ENCODE assay signal across 8 mouse cellular contexts in the genomic region with DNA sequence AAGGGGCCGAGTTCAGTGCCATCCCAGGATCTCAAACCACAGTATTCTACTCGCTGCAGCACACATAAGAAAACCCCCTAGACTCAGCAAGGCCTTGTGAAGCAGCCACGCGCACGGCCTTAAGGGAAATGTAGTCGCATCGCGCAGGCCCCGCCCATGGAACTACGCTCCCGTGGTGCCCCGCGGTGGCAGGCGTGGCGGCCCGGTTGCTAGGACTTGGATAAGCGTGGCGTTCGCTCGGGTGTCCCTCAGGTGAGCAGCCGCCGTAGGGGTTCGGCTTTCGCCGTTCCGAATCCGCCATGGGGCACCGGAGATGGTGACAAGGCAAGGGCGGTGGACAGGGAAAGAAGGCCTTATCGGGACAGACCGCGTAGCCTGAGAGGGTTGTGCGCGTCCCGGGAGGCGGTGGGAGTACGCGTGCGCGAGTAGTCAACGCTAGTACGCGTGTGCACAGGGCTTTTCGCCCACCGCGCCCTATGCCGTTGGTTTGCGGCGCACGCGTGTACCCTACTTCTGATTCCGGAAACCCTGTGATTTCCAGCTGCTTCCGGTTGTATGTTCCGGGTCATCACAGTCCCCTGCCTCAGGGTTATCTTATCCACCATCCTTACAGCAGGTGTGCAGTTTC. TPM values are rescaled to one million over a fixed set of nuclear protein-coding genes. Genes with fewer than 3 reads are reported as not detected.
DNase-seq lines count a peak whose midpoint lies in the region; ATAC-seq and TF ChIP-seq lines count a peak whose summit lies in the region.

A gene (plus strand): TSS at position 175 of the 628 bp plus-strand sequence.
A gene (plus strand): TSS at position 183 of the 628 bp plus-strand sequence.

- H3K36me3 ChIP-seq in heart, embryonic 12.5 days: peaks cover 19% of the 10 kb centered on the region
- peaks cover 17% of the 10 kb centered on the region; the same call in 1 of the 2 replicates for H3K36me3 ChIP-seq in kidney, postnatal 0 days (ENCODE audit: insufficient read depth, low read length)
- H3K36me3 ChIP-seq in liver, embryonic 11.5 days (ENCODE audit: control insufficient read depth, insufficient read depth, low read length): peaks cover 22% of the 10 kb centered on the region
- peaks cover 20% of the 10 kb centered on the region; the same call in 1 of the 2 replicates for H3K36me3 ChIP-seq in stomach, embryonic 14.5 days (ENCODE audit: control insufficient read depth, insufficient read depth, low read length)

- DNase-seq in B cell, adult 2 months: peak; percentile 97 to 98
- peak; percentile 98 for DNase-seq in brain, adult 2 months (ENCODE audit: low read depth, low spot score)
- peak; percentile 97 for DNase-seq in kidney, postnatal 0 days (ENCODE audit: low spot score)
- DNase-seq in liver, embryonic 11.5 days (ENCODE audit: low spot score): peak; percentile 98
- DNase-seq in naive thymus-derived CD4-positive, alpha-beta T cell, adult 2 months (ENCODE audit: low read depth): peak; percentile 98

- peaks cover 23% of the 10 kb centered on the region for H3K4me1 ChIP-seq in heart, embryonic 12.5 days (replicated peaks)
- peaks cover 9% of the 10 kb centered on the region; the same call in 1 of the 2 replicates for H3K4me1 ChIP-seq in kidney, postnatal 0 days (replicated peaks; ENCODE audit: insufficient read depth, low read length)
- peaks cover 40% of the 10 kb centered on the region for H3K4me1 ChIP-seq in liver, embryonic 11.5 days (replicated peaks; ENCODE audit: control insufficient read depth, insufficient read depth, low read length)
- peaks cover 11% of the 10 kb centered on the region for H3K4me1 ChIP-seq in stomach, embryonic 14.5 days (ENCODE audit: control insufficient read depth, insufficient read depth, low read length)

- under 1% methylated on average over 54 of the region's 54 CpGs for WGBS in heart, embryonic 12.5 days
- 2% methylated on average over 53 of the region's 54 CpGs for WGBS in kidney, postnatal 0 days
- under 1% methylated on average over 54 of the region's 54 CpGs for WGBS in liver, embryonic 11.5 days
- under 1% methylated on average over 54 of the region's 54 CpGs for WGBS in stomach, embryonic 14.5 days

- no peaks in the 10 kb centered on the region for H3K27me3 ChIP-seq in heart, embryonic 12.5 days (replicated peaks)
- H3K27me3 ChIP-seq in kidney, postnatal 0 days (ENCODE audit: insufficient read depth, low read length): no peaks in the 10 kb centered on the region
- H3K27me3 ChIP-seq in liver, embryonic 11.5 days (replicated peaks; ENCODE audit: control insufficient read depth, insufficient read depth, low read length): no peaks in the 10 kb centered on the region
- H3K27me3 ChIP-seq in stomach, embryonic 14.5 days (ENCODE audit: control insufficient read depth, insufficient read depth, low read length): no peaks in the 10 kb centered on the region

- H3K9me3 ChIP-seq in heart, embryonic 12.5 days (replicated peaks): no peaks in the 10 kb centered on the region
- H3K9me3 ChIP-seq in kidney, postnatal 0 days (replicated peaks; ENCODE audit: low read length): no peaks in the 10 kb centered on the region; the same call in 1 of the 2 replicates
- no peaks in the 10 kb centered on the region for H3K9me3 ChIP-seq in liver, embryonic 11.5 days (ENCODE audit: control insufficient read depth, low read length)
- no peaks in the 10 kb centered on the region for H3K9me3 ChIP-seq in stomach, embryonic 14.5 days (ENCODE audit: control insufficient read depth, low read depth, low read length)

- peak within 1 kb of the TSS; percentile 74 for H3K4me3 ChIP-seq in heart, embryonic 12.5 days
- peak within 1 kb of the TSS; percentile 71 for H3K4me3 ChIP-seq in kidney, postnatal 0 days (replicated peaks; ENCODE audit: low read depth, low read length)
- H3K4me3 ChIP-seq in liver, embryonic 11.5 days (ENCODE audit: low read depth, low read length): peak within 1 kb of the TSS; percentile 73
- peak within 1 kb of the TSS; percentile 68 for H3K4me3 ChIP-seq in stomach, embryonic 14.5 days (ENCODE audit: low read depth, low read length)

- peak within 1 kb of the TSS; percentile 93 for H3K4me2 ChIP-seq in heart, embryonic 12.5 days
- H3K4me2 ChIP-seq in kidney, postnatal 0 days (ENCODE audit: low read length): peak within 1 kb of the TSS; percentile 79
- H3K4me2 ChIP-seq in liver, embryonic 11.5 days: peak within 1 kb of the TSS; percentile 73
- H3K4me2 ChIP-seq in stomach, embryonic 14.5 days (replicated peaks; ENCODE audit: low read depth, low read length): peak within 1 kb of the TSS; percentile 96

- ATAC-seq in erythroblast, adult 5-6 weeks (replicated peaks; ENCODE audit: low FRiP score, poor library complexity, severe bottlenecking): peak; percentile 90
- ATAC-seq in heart, embryonic 12.5 days (ENCODE audit: insufficient number of reproducible peaks, low FRiP score): peak; percentile 94
- peak; percentile 92 for ATAC-seq in kidney, postnatal 0 days (replicated peaks; ENCODE audit: low FRiP score, low read depth)
- ATAC-seq in liver, embryonic 11.5 days (replicated peaks; ENCODE audit: low FRiP score): peak; percentile 86
- ATAC-seq in stomach, embryonic 14.5 days (ENCODE audit: insufficient number of reproducible peaks, insufficient read depth, low FRiP score, low read depth): peak; percentile 92

- peak within 1 kb of the TSS; percentile 76 for H3K27ac ChIP-seq in heart, embryonic 12.5 days (ENCODE audit: poor library complexity, severe bottlenecking)
- peak within 1 kb of the TSS; percentile 80 for H3K27ac ChIP-seq in kidney, postnatal 0 days
- peak within 1 kb of the TSS; percentile 87 for H3K27ac ChIP-seq in liver, embryonic 11.5 days (ENCODE audit: low read depth, low read length)
- peak within 1 kb of the TSS; percentile 77 for H3K27ac ChIP-seq in stomach, embryonic 14.5 days (ENCODE audit: low read length)

- no peak for TF ChIP-seq CTCF in kidney, postnatal 0 days (IDR thresholded peaks at IDR 0.05; ENCODE audit: low read depth)

- H3K9ac ChIP-seq in heart, embryonic 12.5 days: peak within 1 kb of the TSS; percentile 81
- H3K9ac ChIP-seq in kidney, postnatal 0 days (ENCODE audit: low read depth, low read length): peak within 1 kb of the TSS; percentile 61
- H3K9ac ChIP-seq in liver, embryonic 11.5 days (ENCODE audit: low read depth, low read length): peak within 1 kb of the TSS; percentile 49
- H3K9ac ChIP-seq in stomach, embryonic 14.5 days (replicated peaks; ENCODE audit: low read depth, low read length): peak within 1 kb of the TSS; percentile 57

RNA-seq across cellular contexts. Expression of the first gene that starts in this region (rescaled TPM):
- 7.3 and 14.0 TPM in 2 replicates for total RNA-seq in erythroblast, adult 5-6 weeks (2015; ENCODE audit: low replicate concordance)
- total RNA-seq in erythroblast, adult 5-6 weeks (2017; ENCODE audit: low replicate concordance): 2.6 and 3.1 TPM in 2 replicates
- polyA plus RNA-seq in heart, embryonic 12.5 days (2016; fragmentation: Nextera tagmentation; extraction: Ambion mirVana): 67.4 and 70.0 TPM in 2 replicates
- 80.7 and 87.2 TPM in 2 replicates for polyA plus RNA-seq in kidney, postnatal 0 days (2015; fragmentation: Nextera tagmentation; extraction: Ambion mirVana)
- 93.9 and 94.3 TPM in 2 replicates for polyA plus RNA-seq in liver, embryonic 11.5 days (2014; fragmentation: Nextera tagmentation; extraction: Ambion mirVana)
- 95.9 and 106 TPM in 2 replicates for polyA plus RNA-seq in stomach, embryonic 14.5 days (2014; fragmentation: Nextera tagmentation; extraction: Ambion mirVana)

RNA-seq across cellular contexts. Expression of the second gene that starts in this region (rescaled TPM):
- total RNA-seq in erythroblast, adult 5-6 weeks (2015; ENCODE audit: low replicate concordance): not detected in 2 replicates
- 0.94 TPM in 1 of 2 replicates, not detected in the other for total RNA-seq in erythroblast, adult 5-6 weeks (2017; ENCODE audit: low replicate concordance)
- 3.5 and 4.1 TPM in 2 replicates for polyA plus RNA-seq in heart, embryonic 12.5 days (2016; fragmentation: Nextera tagmentation; extraction: Ambion mirVana)
- 5.0 and 6.1 TPM in 2 replicates for polyA plus RNA-seq in kidney, postnatal 0 days (2015; fragmentation: Nextera tagmentation; extraction: Ambion mirVana)
- 9.7 TPM in 2 replicates for polyA plus RNA-seq in liver, embryonic 11.5 days (2014; fragmentation: Nextera tagmentation; extraction: Ambion mirVana)
- 7.7 and 7.9 TPM in 2 replicates for polyA plus RNA-seq in stomach, embryonic 14.5 days (2014; fragmentation: Nextera tagmentation; extraction: Ambion mirVana)

Comparison
In these comparisons a context has a peak if more than half of its experiments do, and no peak if none do; other contexts are left out.
1. Peak in every context shown above with its lines: DNase-seq, ATAC-seq, H3K4me3 ChIP-seq and H3K27ac ChIP-seq.